Mouse (Mus musculus) hindbrain, postnatal 0 days (tissue): ENCODE results near the gene Auts2. TPM values are rescaled to one million over a fixed set of nuclear protein-coding genes. Genes with fewer than 3 reads are reported as not detected.
A peak's percentile ranks its signal among the peaks of the same experiment; 100 is the strongest.

Experiments
- ATAC-seq: fragments of 200-750 bp; cut with Nextera tagmentation; 2 replicates; pipeline ENCODE4 v1.8.0; 2017; ENCODE audit warnings: mild to moderate bottlenecking, moderate TSS enrichment, moderate library complexity
- DNase-seq: peaks from one replicate; pipeline ENCODE4 v3.0.0-alpha.2; 2015; ENCODE audit warnings: low spot score
- H3K27ac ChIP-seq: fragments of 300-500 bp; sonication (generic); 2 replicates; pipeline ENCODE4 v1.5.1; 2014; ENCODE audit warnings: mild to moderate bottlenecking
- H3K27me3 ChIP-seq: fragments of 300-500 bp; sonication (generic); 2 replicates; pipeline ENCODE4 v1.6.1; 2014; ENCODE audit warnings: low read length, mixed read lengths; ENCODE audit not compliant: insufficient read depth
- H3K36me3 ChIP-seq: fragments of 300-500 bp; sonication (generic); 2 replicates; pipeline ENCODE4 v1.6.1; 2014; ENCODE audit warnings: low read length, mixed read lengths; ENCODE audit not compliant: insufficient read depth
- H3K4me1 ChIP-seq: fragments of 300-500 bp; sonication (generic); 2 replicates; pipeline ENCODE4 v1.6.1; 2014; ENCODE audit warnings: antibody characterized with exemption, low read length, mixed read lengths; ENCODE audit not compliant: insufficient read depth
- H3K4me2 ChIP-seq: fragments of 300-500 bp; sonication (generic); 2 replicates; pipeline ENCODE4 v1.6.1; 2014; ENCODE audit warnings: low read depth, mild to moderate bottlenecking, low read length, moderate library complexity, mixed read lengths
- H3K4me3 ChIP-seq: fragments of 300-500 bp; sonication (generic); 2 replicates; pipeline ENCODE4 v1.5.1; 2014; ENCODE audit warnings: low read length
- H3K9ac ChIP-seq: fragments of 300-500 bp; sonication (generic); replicated peaks from 2 replicates; pipeline ENCODE4 v1.6.1; 2014; ENCODE audit warnings: mild to moderate bottlenecking, low read length, moderate library complexity, mixed read lengths
- H3K9me3 ChIP-seq: fragments of 300-500 bp; sonication (generic); 2 replicates; pipeline ENCODE4 v1.6.1; 2016; ENCODE audit warnings: low read length, mixed read lengths
- CTCF ChIP-seq: IDR thresholded peaks from 2 replicates; pipeline ENCODE4 v1.5.1; 2016; ENCODE audit warnings: antibody characterized with exemption, control low read depth, low read depth
- WGBS: fragments of 180-500 bp; shearing (Covaris S2); extraction: QIAGEN DNeasy Blood & Tissue Kit; methylation state at CpG from one replicate; pipeline ENCODE4 v1.1.7; 2014; 5-methylcytosine and 5-hydroxymethylcytosine counted together
- polyA plus RNA-seq: library from polyadenylated mRNA; unstranded; fragments of >200 nt; fragmentation: Nextera tagmentation; extraction: Ambion mirVana; gene quantifications from 2 replicates; pipeline ENCODE4 v1.2.1, GENCODE M21; 2015
- total RNA-seq: library from RNA; depleted of rRNA; stranded (reverse); fragments of >200 nt; gene quantifications from 2 replicates; pipeline ENCODE4 v1.2.3, GENCODE M21; 2014

The Auts2 gene
- total and polyA plus RNA-seq, 2 experiments from 2014 or later, result 39.3 to 54.9 TPM

GRCm38 (mm10) chr5:132462560-132462959 lies 80.6 kb downstream of the Auts2 start:
- 62% methylated on average over 11 of the region's 11 CpGs for WGBS
- no peaks in the 10 kb centered on the region for H3K36me3 ChIP-seq
- no peak overlapping the region for H3K4me2 ChIP-seq
- no peak for TF ChIP-seq CTCF
- H3K9ac ChIP-seq, result no peak overlapping the region
- no peaks in the 10 kb centered on the region for H3K27me3 ChIP-seq
- 0 out of 2 replicates have a peak, but pooled peaks cover 3% of the 10 kb centered on the region for H3K4me1 ChIP-seq
- ATAC-seq (no peak), DNase-seq (no peak)
- H3K27ac ChIP-seq, result no peak overlapping the region
- H3K4me3 ChIP-seq, result no peak overlapping the region
- no peaks in the 10 kb centered on the region for H3K9me3 ChIP-seq

- no peaks in the 10 kb centered on the region for H3K36me3 ChIP-seq
- TF ChIP-seq CTCF, result no peak
- DNase-seq, result no peak
- H3K27me3 ChIP-seq, result no peaks in the 10 kb centered on the region
- no peak overlapping the region for H3K4me3 ChIP-seq
- no peak overlapping the region for H3K4me2 ChIP-seq
- H3K27ac ChIP-seq, result no peak overlapping the region
- H3K9ac ChIP-seq, result no peak overlapping the region
- WGBS, result 68% methylated on average over 7 of the region's 7 CpGs
- H3K9me3 ChIP-seq, result no peaks in the 10 kb centered on the region
- H3K4me1 ChIP-seq, result 0 out of 2 replicates have a peak, but pooled peaks cover 3% of the 10 kb centered on the region
- no peak for ATAC-seq
These were observed 84.6 kb downstream of the Auts2 start for GRCm38 (mm10) chr5:132458498-132458897.

- Histone ChIP-seq H3K27me3 (no peaks in the 10 kb centered on the region), H3K4me2 (no peak overlapping the region), H3K9me3 (no peaks in the 10 kb centered on the region), H3K4me3 (no peak overlapping the region), H3K9ac (no peak overlapping the region), H3K36me3 (no peaks in the 10 kb centered on the region), H3K4me1 (0 out of 2 replicates have a peak, but pooled peaks cover 7% of the 10 kb centered on the region), H3K27ac (no peak overlapping the region)
- peak; percentile 39 for DNase-seq
- 45% methylated on average over 2 of the region's 2 CpGs for whole genome bisulfite sequencing
- ATAC-seq, result no peak
- TF ChIP-seq CTCF, result no peak
These were observed 90.8 kb downstream of the Auts2 start for GRCm38 (mm10) chr5:132452381-132452780.

GRCm38 (mm10) chr5:132450071-132450470 lies 93.1 kb downstream of the Auts2 start:
- H3K4me2 ChIP-seq, result no peak overlapping the region
- ATAC-seq (no peak), DNase-seq (no peak)
- H3K9me3 ChIP-seq, result no peaks in the 10 kb centered on the region
- H3K27me3 ChIP-seq, result no peaks in the 10 kb centered on the region
- no peak overlapping the region for H3K27ac ChIP-seq
- 91% methylated on average over 3 of the region's 3 CpGs for WGBS
- H3K36me3 ChIP-seq, result no peaks in the 10 kb centered on the region
- no peak overlapping the region for H3K9ac ChIP-seq
- H3K4me3 ChIP-seq, result no peak overlapping the region
- 0 out of 2 replicates have a peak, but pooled peaks cover 7% of the 10 kb centered on the region for H3K4me1 ChIP-seq
- TF ChIP-seq CTCF, result no peak

GRCm38 (mm10) chr5:132448401-132449066 lies 94.6 kb downstream of the Auts2 start:
- Histone ChIP-seq H3K9me3 (no peaks in the 10 kb centered on the region), H3K27me3 (no peaks in the 10 kb centered on the region), H3K4me2 (no peak overlapping the region), H3K4me1 (0 out of 2 replicates have a peak, but pooled peaks cover 7% of the 10 kb centered on the region), H3K36me3 (no peaks in the 10 kb centered on the region), H3K9ac (no peak overlapping the region), H3K27ac (no peak overlapping the region), H3K4me3 (no peak overlapping the region)
- no peak for TF ChIP-seq CTCF
- 57% methylated on average over 6 of the region's 6 CpGs for WGBS
- ATAC-seq, result no peak
- DNase-seq, result no peak

- Histone ChIP-seq H3K4me2 (no peak overlapping the region), H3K27me3 (no peaks in the 10 kb centered on the region), H3K27ac (no peak overlapping the region), H3K9me3 (no peaks in the 10 kb centered on the region), H3K36me3 (no peaks in the 10 kb centered on the region), H3K4me3 (no peak overlapping the region), H3K9ac (no peak overlapping the region), H3K4me1 (no peaks in the 10 kb centered on the region)
- WGBS, result 81% methylated on average over 4 of the region's 4 CpGs
- no peak for DNase-seq
- no peak for ATAC-seq
- TF ChIP-seq CTCF, result no peak
These were observed 97.8 kb downstream of the Auts2 start for GRCm38 (mm10) chr5:132445213-132445954.

- no peaks in the 10 kb centered on the region for H3K9me3 ChIP-seq
- no peak overlapping the region for H3K9ac ChIP-seq
- no peak overlapping the region for H3K4me3 ChIP-seq
- H3K36me3 ChIP-seq, result no peaks in the 10 kb centered on the region
- ATAC-seq, result no peak
- H3K27me3 ChIP-seq, result no peaks in the 10 kb centered on the region
- 60% methylated on average over 4 of the region's 4 CpGs for WGBS
- H3K4me2 ChIP-seq, result no peak overlapping the region
- TF ChIP-seq CTCF, result no peak
- H3K27ac ChIP-seq, result no peak overlapping the region
- H3K4me1 ChIP-seq, result no peaks in the 10 kb centered on the region
- DNase-seq, result no peak
These were observed 100.2 kb downstream of the Auts2 start for GRCm38 (mm10) chr5:132442948-132443347.
